Mouse (Mus musculus) liver, adult 2 months (tissue): Measurements from ENCODE around the gene Rab22a.

Experiments used
- CTCF ChIP-seq: fragments of 200-500 bp; IDR thresholded peaks from 2 replicates; pipeline ENCODE4 v1.5.1; 2011; ENCODE audit warnings: low read depth, low read length, control low read depth
- POLR2A ChIP-seq: fragments of 200-500 bp; IDR thresholded peaks from 2 replicates; pipeline ENCODE4 v1.6.1; 2011; ENCODE audit warnings: low read length, control low read depth; ENCODE audit not compliant: insufficient read depth; ENCODE audit errors: extremely low read depth

GRCm38 (mm10) chr2:173673469-173673868 is 13.9 kb downstream of the Rab22a start:
- TF ChIP-seq POLR2A, result no peak
- TF ChIP-seq CTCF, result no peak
